Mouse (Mus musculus) gastrocnemius, adult 18-20 months (tissue): ENCODE measurements around the gene Rhot2. TPM values are rescaled to one million over a fixed set of nuclear protein-coding genes. Genes with fewer than 3 reads are reported as not detected.
"Not testable (repeated sequence)": the region's sequence is repeated elsewhere in the genome, so short reads cannot be mapped to it uniquely, and the experiment has no call there.

Experiments used
- DNase-seq: peaks from one replicate; pipeline ENCODE4 v3.0.0; 2021; ENCODE audit warnings: low spot score
- total RNA-seq, 2 experiments: library from RNA; stranded (reverse); gene quantifications; 2 replicates each; pipeline ENCODE4 v1.2.3; 2021

Rhot2 gene
- total RNA-seq, 2 experiments from 2014 or later: 72.4 to 72.9 TPM

DNA sequence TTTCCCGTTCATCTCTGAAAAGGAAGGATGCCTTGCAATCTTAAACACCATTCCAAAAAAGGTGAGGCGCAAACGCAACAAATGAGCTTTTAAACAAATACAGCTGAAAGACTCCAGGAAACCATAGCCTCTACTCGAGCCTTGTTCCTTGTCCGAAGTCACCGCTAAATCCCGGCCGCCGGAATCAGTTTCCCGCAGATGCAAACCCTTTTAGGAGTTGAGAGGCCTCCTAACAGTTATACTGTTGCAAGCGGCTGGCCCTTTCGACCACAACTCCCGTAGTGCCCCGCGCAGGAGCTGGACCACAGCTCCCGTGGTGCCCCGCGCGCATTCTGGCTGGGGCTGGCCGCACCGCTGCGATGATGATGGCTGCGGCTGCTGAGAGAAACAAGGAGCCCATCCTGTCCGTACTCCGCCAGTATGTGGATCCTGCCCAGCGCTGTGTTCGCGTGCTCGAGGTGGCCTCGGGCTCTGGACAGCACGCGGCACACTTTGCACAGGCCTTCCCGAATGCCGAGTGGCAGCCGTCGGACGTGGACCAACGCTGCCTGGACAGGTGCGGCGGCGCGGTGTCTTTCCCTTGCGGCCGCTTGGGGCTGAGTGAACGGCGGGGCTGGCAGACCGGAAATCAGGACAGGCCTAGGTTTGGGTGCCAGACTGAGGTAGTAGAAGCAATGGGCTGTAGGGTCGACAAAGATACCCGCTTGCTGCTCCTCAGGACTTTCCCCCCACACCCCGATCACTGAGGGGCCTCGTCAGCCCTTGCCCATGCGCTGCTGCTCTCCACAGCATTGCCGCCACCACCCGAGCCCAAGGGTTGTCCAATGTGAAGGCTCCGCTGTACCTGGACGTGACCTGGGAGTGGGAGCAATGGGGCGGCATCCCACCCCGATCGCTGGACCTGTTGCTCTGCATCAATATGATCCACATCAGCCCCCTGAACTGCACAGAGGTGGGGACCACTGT, 30.8 kb upstream of the Rhot2 start:
- peak; percentile 87 for DNase-seq

DNA sequence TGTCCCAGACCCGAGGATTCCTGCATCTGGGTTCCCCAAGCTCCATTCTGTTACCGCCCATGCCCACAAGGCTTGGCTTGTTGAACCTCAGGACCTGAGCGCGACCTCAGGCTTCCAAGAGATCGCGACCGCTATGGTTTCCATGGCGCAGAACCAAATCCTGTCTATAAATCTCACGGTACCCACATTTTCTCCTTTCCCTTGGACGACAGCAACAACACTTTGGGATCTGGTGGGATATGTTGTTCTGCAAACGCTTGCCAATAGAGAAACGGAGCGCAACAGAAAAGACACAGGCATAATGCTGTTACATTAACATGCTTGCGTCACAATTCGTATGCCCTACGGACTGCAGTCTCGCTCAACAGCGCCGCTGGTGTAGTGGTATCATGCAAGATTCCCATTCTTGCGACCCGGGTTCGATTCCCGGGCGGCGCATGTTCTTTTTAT, 30.1 kb upstream of the Rhot2 start, which contains the start of gene Mettl26:
TSS of gene Mettl26 (plus strand) at position 354 of the 450 bp plus-strand sequence.
- DNase-seq: peak; percentile 94

DNA sequence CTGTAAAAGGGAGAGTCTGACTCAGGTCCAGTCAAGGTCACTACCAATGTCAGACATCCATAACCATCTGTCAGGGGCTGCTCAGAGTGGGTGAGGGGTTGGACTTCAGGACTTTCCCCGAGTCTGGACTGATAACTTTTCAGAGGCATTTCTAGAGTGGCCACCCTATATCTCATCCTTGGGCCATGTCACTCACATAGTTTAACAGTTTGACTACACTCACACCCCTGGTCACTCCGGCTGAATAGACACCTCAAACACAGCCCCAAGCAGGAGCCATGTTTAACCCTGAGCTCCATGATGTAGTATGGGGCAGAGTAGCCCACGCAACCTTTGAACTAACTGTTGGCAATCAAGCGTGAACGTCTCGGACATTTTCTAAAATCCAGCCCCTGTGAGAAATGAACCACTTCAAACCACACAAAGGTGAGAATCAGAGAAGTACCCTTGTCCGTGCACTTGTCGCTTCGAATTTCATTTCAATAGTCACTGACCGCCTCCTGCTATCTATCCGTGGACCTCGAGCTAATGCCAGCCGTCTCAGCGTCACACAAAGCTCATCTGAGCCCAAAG, 29.6 kb upstream of the Rhot2 start:
- DNase-seq: no peak

DNA sequence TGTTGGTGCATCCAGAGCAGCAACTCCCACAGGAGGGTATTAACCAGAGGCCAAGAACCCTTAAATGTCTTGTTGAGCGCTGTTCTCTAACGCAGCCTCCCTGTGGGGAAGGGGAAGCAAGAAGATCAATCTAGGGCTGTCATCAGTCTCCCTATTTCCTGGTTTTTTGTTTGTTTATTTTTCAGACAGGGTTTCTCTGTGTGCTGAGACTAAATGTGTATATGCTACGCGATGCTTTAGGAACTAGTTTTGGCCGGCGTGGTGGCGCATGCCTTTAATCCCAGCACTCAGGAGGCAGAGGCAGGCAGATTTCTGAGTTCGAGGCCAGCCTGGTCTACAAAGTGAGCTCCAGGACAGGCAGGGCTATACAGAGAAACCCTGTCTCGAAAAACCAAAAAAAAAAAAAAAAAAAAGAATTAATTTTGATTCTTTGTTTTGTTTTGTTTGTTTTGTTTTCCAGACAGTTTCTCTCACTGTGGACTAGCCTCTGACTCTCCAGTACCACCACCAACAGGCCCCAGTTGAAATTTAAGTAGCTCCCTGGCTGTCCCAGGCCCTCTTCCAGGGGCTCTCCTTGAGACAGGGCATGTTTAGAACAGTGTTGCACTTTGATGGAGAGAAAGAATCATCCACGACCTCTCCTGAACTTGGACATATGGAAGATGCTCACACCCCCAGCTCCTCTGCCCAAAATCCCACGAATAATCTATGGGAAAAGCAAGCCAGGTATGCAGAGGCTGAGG, 28.9 kb upstream of the Rhot2 start:
- no peak for DNase-seq

GRCm38 (mm10) chr17:25872676-25873075, 28.0 kb upstream of the Rhot2 start:
- DNase-seq: no peak

DNA sequence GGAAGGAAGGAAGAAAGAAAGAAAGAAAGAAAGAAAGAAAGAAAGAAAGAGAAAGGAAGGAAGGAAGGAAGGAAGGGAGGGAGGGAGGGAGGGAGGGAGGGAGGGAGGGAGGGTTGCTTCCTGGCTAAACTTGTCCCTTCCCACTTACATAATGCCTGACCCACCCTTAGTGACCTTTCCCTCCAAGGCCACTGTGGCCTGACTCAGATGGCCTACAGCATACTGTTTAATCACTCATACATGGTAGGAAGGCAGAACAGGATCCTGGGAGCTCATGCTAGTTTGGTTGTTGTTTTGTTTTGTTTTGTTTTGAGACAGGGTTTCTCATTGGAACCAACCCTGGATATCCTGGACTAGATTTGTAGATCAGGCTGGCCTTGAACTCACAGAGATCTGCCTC, 26.9 kb upstream of the Rhot2 start:
- not testable (repeated sequence) for DNase-seq

- DNase-seq: no peak
These were observed 25.3 kb upstream of the Rhot2 start for GRCm38 (mm10) chr17:25869954-25870353.

- DNase-seq: no peak
These were observed 24.8 kb upstream of the Rhot2 start for GRCm38 (mm10) chr17:25869498-25869897.

- peak; percentile 93 for DNase-seq
These were observed 24.0 kb upstream of the Rhot2 start, which contains the start of gene Mcrip2 for GRCm38 (mm10) chr17:25868601-25869191. Mcrip2 (minus strand) TSS chr17:25868764.

DNA sequence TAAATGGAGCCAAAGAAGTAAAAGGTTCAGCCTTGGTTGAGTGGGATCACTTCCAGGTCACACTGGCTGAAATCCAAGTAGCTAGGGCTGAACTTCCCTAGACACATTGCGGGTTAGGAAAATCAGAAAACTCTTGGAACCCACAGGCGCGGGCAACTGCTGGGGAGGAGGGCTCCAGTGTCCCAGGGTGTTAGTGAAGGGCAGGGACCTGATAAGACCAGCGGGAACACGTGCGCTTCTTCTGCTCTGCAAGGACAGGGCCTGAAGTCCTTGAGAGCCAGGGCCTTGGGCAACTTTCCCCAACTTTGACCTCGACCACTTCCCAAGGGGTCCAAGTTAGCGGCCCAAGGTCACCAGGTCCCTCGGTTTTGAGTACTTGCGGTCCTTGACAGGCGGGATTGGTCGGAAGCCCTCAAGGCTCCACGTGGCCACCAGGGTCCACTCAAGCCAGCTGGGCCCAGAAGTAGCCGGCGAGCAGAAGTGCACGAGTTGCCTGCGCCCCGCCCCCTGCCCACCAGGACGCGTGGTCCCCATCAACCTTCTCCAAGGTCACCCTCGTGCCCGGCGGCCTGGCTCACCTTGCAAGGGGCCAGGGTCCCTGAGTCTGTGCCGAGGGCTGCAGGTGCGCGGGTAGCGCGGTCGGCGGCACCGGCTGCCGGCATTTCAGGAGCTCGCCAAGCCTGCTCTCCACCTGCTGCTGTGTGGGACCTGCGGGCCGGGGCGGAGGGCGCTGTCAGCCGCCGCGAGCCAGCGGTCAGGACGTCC, 23.4 kb upstream of the Rhot2 start:
- DNase-seq: peak; percentile 70

- no peak for DNase-seq
These were observed 22.8 kb upstream of the Rhot2 start for GRCm38 (mm10) chr17:25867509-25867835.

DNA sequence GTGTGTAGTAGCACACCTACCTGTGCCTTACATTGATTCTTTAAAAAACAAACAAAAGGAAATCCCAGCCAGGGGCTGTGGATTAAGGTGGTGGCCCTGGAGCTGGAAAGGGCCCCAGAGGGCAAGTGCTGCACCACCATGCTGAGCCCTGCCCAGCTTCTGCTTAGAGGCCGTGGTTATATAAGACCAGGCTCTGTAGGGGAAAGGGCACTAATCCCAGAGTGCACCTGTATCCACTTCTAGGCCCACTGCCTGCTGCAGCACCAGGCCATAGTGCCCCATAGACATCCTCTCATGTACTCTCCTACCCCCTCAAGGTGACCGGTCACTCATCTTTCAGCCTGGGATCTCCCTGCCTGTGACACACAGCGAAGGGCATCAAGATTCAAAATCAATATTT, 21.5 kb upstream of the Rhot2 start:
- DNase-seq: no peak

GRCm38 (mm10) chr17:25865288-25865687, 20.6 kb upstream of the Rhot2 start:
- no peak for DNase-seq

DNA sequence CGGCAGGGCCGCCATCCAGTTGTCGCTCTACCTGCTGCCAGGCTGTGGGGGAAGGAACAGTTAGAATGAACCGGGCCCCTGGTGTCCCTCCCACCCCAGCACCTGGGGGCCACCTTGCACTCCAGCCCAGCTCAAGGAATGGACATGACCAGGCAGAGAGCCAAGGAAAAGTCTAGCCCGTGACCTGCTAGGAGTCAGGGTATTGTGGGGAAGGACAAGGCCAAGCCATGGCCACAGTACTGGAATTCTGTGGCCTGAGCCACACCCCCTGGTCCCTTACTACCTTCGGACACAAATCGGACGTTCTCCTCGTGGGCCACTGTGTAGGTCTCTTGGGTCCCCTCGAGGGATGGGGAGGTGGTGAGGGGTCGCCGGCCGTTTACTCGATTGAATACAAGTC, 19.7 kb upstream of the Rhot2 start:
- no peak for DNase-seq

- DNase-seq: no peak
These were observed 19.0 kb upstream of the Rhot2 start for GRCm38 (mm10) chr17:25863681-25864080.

GRCm38 (mm10) chr17:25861704-25862612, 17.3 kb upstream of the Rhot2 start:
- no peak for DNase-seq

DNA sequence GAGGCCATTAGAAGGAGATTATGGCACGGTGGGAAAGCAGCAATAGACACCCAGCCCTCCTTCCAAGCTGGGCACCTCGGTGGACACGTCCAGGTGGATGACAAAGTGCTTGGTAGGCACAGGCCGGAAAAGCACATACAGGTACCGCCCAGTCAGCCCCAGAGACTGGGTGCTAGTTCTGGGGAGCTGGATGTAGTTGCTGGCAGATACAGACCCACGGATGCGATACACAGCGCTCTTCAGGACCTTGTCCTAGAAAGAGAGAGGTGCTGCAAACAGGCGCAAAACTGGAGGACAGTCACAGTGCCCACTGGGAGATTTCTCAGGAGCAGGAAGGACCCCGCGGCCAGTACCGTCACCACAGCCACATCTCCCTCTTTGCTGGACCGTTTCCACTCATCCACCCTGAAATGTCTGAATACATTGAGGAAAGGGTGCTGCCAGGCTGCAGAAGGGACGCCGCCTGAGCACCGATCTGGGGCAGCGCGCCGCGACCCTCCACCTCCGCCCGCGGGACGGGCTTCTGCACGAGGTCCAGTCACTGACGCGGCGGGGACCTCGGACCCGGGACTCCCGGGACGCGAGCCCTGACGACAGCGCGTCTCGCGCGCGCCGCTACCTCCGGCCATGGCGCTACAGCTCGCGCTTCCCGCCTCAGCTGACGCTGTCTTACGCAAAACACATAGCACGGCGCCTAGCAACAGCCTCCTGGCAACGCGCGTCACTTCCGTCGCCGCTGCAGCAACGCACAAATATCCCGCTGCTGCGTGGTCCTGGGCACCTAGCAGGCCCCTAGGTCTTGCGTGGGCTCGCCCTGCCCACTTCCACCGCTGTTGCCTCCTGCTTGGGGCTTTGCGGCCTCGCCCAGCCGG, 16.4 kb upstream of the Rhot2 start, which contains the start of gene Wdr90:
TSS of gene Wdr90 (minus strand) at position 670 of the 872 bp plus-strand sequence.
- peak; percentile 88 for DNase-seq

DNA sequence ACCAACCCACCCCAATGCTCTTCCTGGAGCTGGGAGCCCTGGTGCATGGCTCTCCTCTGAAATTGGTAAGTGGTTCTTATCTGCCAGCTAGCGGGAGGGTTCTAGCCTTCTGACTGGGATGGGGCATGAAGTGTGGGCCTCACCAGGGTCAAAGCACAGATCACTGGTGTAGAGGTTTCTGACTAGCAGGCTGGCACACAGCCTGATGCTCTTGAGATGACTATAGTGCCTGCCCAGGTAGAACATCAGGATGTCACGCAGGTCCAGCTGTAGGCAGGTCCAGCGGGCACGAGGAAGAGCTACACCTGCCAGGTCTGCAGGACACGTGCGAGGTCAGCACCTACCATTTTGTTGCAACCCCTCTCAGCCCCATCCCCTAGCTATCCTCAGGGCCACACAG, 15.6 kb upstream of the Rhot2 start:
- DNase-seq: no peak
